Mouse (Mus musculus): Measurements from ENCODE around the gene Mtfmt. TPM values are rescaled to one million over a fixed set of nuclear protein-coding genes. Genes with fewer than 3 reads are reported as not detected.

The Mtfmt gene
- total RNA-seq (2014; rRNA removed) (11.8 and 19.0 TPM in 2 replicates), polyA plus RNA-seq (2015; fragmentation: Nextera tagmentation; extraction: Ambion mirVana) (16.4 and 18.9 TPM in 2 replicates)

DNA sequence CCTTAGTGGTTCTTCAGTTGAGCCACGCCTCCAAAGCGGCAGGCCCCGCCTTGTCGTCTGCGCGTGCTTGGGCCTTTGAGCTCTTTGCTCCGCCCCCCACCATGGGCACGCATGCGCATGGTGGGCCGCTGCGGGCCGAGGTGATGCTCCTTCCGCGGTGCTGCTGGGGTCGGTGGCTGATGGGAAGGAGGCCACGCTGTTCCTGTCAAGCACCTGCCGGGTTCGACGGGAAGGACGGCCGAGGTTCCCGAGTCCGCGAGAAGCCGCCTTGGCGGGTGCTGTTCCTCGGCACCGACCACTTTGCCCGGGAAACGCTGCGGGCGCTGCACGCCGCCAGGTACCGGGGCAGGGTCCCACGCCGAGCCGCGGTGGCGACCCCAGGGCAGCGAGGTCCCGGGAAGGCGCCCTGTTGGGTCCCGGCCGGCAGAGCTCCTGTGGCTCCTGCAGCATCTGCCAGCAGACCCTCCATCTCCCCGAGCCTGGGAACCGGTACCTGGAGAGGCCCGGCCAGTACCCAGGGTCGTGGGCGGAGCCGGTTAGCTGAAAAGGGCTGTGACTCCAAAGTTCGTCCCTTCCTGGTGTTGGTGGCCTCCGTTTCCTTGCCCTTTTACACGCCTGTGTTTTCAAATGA is at the start of gene Mtfmt:
Gene Mtfmt, plus strand, starts transcription at position 112 of the 631 bp plus-strand sequence.
- TF ChIP-seq CTCF (IDR thresholded peaks at IDR 0.05; ENCODE audit: low read depth): no peak
- H3K27me3 ChIP-seq (ENCODE audit: insufficient read depth, low read length): no peaks in the 10 kb centered on the region
- peak within 1 kb of the TSS; percentile 83 for H3K9ac ChIP-seq (replicated peaks; ENCODE audit: low read length)
- H3K27ac ChIP-seq: peak within 1 kb of the TSS; percentile 41
- H3K9me3 ChIP-seq (ENCODE audit: low read length): no peaks in the 10 kb centered on the region
- WGBS: under 1% methylated on average over 54 of the region's 54 CpGs
- peaks cover 15% of the 10 kb centered on the region; the same call in 1 of the 2 replicates for H3K36me3 ChIP-seq (ENCODE audit: insufficient read depth, low read length)
- ATAC-seq (peak; percentile 94), DNase-seq (ENCODE audit: low spot score) (peak; percentile 97)
- peaks cover 4% of the 10 kb centered on the region; the same call in 1 of the 2 replicates for H3K4me1 ChIP-seq (ENCODE audit: insufficient read depth, low read length)
- peak within 1 kb of the TSS; percentile 77 for H3K4me2 ChIP-seq (ENCODE audit: low read depth, low read length)
- H3K4me3 ChIP-seq (ENCODE audit: low read length): peak within 1 kb of the TSS; percentile 80

DNA sequence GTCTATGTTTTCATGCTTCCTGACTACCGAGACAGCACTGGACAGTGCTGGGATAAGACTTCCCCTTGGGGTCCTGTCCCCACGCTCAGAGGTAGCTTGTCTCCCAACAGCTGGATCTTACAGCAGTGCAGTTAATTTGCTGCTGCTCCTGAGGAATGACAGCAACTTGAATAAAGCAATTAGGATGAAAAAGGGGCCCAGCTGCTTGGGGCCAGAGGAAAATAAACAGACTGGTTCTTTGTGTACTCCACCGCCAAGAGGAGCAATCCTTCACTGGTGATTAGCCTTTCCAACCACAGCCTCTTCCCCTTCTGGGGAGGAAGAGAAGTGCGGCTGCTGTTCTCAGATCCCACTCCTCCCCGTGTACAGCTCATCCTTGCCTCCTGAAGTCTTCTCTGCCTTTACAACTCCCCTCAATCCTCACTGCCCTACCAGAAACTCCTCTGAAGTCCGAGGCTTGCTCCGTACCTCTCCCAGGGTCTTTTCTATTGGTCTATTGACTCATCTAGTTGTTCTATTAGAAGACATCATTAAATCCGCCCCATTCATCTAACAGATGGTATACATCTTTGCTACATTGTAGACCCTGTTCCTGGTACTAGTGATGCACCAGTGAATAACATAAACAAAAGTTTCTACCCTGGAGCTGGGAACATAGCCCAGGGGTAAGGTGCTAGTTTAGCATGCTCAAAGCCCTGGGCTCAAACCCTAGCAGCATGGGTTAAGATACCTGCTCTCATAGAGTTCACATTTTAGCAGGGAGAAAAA is 49.0 kb upstream of the Mtfmt start:
- peak; percentile 54 for TF ChIP-seq CTCF (IDR thresholded peaks at IDR 0.05; ENCODE audit: low read depth)
- Histone ChIP-seq H3K4me2 (ENCODE audit: low read depth, low read length) (no peak overlapping the region), H3K27ac (no peak overlapping the region), H3K9me3 (ENCODE audit: low read length) (no peaks in the 10 kb centered on the region), H3K4me3 (ENCODE audit: low read length) (no peak overlapping the region), H3K9ac (replicated peaks; ENCODE audit: low read length) (no peak overlapping the region), H3K27me3 (ENCODE audit: insufficient read depth, low read length) (peaks cover 16% of the 10 kb centered on the region), H3K4me1 (ENCODE audit: insufficient read depth, low read length) (no peaks in the 10 kb centered on the region; the same call in 1 of the 2 replicates), H3K36me3 (ENCODE audit: insufficient read depth, low read length) (no peaks in the 10 kb centered on the region)
- ATAC-seq (no peak), DNase-seq (ENCODE audit: low spot score) (peak; percentile 23)
- 37% methylated on average over 8 of the region's 8 CpGs for WGBS

DNA sequence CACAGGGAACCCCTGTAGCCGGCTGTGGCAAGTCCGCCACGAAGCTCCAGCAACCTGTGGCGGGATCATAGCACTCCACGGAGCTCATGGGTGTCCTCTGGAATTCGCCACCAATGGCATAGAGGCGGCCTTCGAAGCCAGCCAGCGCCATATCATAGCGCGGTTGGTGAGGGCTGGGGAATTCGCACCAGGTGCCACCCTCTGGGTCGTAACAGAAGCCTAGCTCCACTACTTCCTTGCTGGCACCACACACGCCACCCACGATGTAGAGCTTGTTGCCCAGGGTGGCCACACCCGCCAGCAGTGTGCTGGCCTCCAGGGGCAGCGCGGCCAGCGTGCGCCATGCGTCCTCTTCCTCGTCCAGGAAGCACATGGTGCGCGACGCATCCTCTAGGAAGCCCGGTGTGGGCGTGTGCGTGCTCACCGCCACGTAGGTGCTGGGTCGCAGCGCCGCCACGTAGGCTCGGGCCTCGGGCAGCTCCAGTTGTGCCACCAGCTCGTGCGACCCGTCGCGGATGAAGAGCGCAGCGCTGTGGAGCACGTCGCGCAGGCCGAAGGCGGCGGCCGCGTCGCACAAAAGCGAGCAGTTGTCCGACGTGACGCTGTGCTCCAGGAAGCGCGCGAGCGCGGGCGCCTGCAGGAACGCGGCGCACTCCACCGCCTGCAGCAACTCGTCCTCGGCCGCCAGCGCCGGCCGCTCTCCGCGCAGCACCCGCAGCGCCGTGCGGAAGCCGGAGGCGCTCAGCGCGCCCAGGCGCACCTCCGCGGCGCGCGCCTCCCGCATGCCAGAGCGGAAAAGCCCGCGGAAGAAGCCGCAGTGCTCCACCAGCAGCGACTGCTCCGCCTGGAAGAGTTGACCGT is 44.6 kb upstream of the Mtfmt start:
- no peaks in the 10 kb centered on the region; the same call in 1 of the 2 replicates for H3K4me1 ChIP-seq (ENCODE audit: insufficient read depth, low read length)
- no peaks in the 10 kb centered on the region for H3K9me3 ChIP-seq (ENCODE audit: low read length)
- no peak for TF ChIP-seq CTCF (IDR thresholded peaks at IDR 0.05; ENCODE audit: low read depth)
- peak; percentile 65 for ATAC-seq
- H3K36me3 ChIP-seq (ENCODE audit: insufficient read depth, low read length): no peaks in the 10 kb centered on the region
- no peak overlapping the region for H3K27ac ChIP-seq
- 18% methylated on average over 87 of the region's 96 CpGs for WGBS
- H3K4me2 ChIP-seq (ENCODE audit: low read depth, low read length): peak overlapping the region; percentile 51
- DNase-seq (ENCODE audit: low spot score): peak; percentile 49
- H3K9ac ChIP-seq (replicated peaks; ENCODE audit: low read length): peak overlapping the region; percentile 28; the same call in 1 of the 2 replicates
- H3K4me3 ChIP-seq (ENCODE audit: low read length): peak overlapping the region; percentile 37
- H3K27me3 ChIP-seq (ENCODE audit: insufficient read depth, low read length): peaks cover 30% of the 10 kb centered on the region

DNA sequence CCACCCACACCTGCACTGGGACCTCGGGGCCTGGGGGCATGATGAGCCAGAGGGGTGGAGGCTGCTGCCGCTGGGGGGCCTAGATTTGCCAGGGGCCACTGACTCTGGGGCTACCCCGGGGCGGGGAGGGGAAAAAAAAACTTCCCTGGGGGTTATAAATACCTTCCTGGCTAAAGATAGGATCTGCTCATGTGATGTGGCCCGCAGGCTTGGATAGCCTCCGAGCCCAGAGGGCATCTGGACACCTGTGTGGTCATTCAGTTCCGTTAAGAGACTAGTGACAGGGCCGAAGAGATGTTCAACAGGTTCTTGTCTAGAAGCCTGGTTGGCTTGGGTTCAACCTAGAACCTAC is 44.0 kb upstream of the Mtfmt start, which contains the start of gene Kbtbd13:
Gene Kbtbd13, minus strand, starts transcription at position 40 of the 352 bp plus-strand sequence.
- Histone ChIP-seq H3K27ac (no peak within 1 kb of the TSS), H3K4me1 (ENCODE audit: insufficient read depth, low read length) (no peaks in the 10 kb centered on the region; the same call in 1 of the 2 replicates), H3K9ac (replicated peaks; ENCODE audit: low read length) (peak within 1 kb of the TSS; percentile 28; the same call in 1 of the 2 replicates), H3K4me3 (ENCODE audit: low read length) (peak within 1 kb of the TSS; percentile 37), H3K9me3 (ENCODE audit: low read length) (no peaks in the 10 kb centered on the region), H3K27me3 (ENCODE audit: insufficient read depth, low read length) (peaks cover 30% of the 10 kb centered on the region), H3K36me3 (ENCODE audit: insufficient read depth, low read length) (no peaks in the 10 kb centered on the region), H3K4me2 (ENCODE audit: low read depth, low read length) (peak within 1 kb of the TSS; percentile 51)
- WGBS: 42% methylated on average over 8 of the region's 8 CpGs
- DNase-seq (ENCODE audit: low spot score) (no peak), ATAC-seq (no peak)
- no peak for TF ChIP-seq CTCF (IDR thresholded peaks at IDR 0.05; ENCODE audit: low read depth)

DNA sequence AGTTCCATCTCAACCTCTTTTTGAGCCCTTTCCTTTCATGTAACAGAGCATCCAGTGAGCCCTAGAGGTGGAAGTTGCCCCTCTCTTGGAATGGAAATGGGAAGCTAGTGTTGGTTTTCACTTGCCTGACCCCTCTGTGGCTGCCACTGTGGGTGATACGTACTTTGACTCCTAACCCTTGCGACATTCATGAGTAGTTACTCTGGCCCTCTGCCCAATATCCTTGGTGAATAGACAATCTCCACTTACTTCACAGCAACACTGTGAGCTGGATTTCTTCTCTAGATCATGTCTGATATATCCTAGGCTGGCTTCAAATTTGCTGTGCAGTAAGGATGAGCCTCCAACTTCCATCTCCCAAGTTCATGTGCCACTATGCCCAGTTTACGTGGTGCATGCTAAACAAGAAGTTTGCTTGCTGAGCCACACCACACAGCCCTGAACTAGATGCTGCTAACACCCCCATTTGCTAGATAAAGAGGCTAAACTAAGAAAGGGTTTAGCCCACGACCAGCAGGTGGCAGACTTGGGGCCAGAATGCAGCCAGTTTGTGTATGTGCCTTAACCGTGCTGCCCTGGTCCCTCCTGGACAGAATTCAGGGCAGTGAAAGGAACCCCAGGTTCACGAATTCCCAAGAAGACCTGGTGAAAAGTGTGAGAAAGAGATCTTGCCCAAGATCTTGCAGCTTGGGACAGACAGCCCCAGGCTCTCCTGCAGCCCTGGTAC is 42.8 kb upstream of the Mtfmt start:
- H3K4me1 ChIP-seq (ENCODE audit: insufficient read depth, low read length): no peaks in the 10 kb centered on the region; the same call in 1 of the 2 replicates
- no peak overlapping the region for H3K4me3 ChIP-seq (ENCODE audit: low read length)
- no peak overlapping the region for H3K4me2 ChIP-seq (ENCODE audit: low read depth, low read length)
- no peak overlapping the region for H3K9ac ChIP-seq (replicated peaks; ENCODE audit: low read length)
- H3K9me3 ChIP-seq (ENCODE audit: low read length): no peaks in the 10 kb centered on the region
- WGBS: 31% methylated on average over 6 of the region's 6 CpGs
- peaks cover 30% of the 10 kb centered on the region for H3K27me3 ChIP-seq (ENCODE audit: insufficient read depth, low read length)
- no peak for ATAC-seq
- H3K27ac ChIP-seq: no peak overlapping the region
- DNase-seq (ENCODE audit: low spot score): peak; percentile 67
- peak; percentile 84 for TF ChIP-seq CTCF (IDR thresholded peaks at IDR 0.05; ENCODE audit: low read depth)
- H3K36me3 ChIP-seq (ENCODE audit: insufficient read depth, low read length): no peaks in the 10 kb centered on the region

DNA sequence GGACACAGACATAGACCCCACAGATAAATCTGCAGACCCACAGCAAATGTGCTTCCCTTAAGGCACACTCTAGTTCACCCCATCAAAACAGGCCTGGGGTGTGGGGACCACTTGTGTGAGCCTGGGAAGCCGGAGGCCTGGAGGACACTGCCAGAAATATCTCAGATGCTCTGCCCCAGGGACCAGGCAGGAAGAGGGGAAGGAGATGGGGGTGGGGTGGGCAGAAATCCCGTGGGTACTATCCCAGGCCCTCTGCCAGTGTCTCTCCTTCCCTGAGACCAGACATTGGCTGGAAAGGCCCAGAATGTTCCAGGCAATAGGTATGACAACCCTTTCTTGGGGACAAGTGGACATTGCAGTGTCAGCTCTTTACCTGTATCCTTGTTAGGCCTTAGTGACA is 42.0 kb upstream of the Mtfmt start:
- DNase-seq (ENCODE audit: low spot score): no peak
- ATAC-seq: no peak
- TF ChIP-seq CTCF (IDR thresholded peaks at IDR 0.05; ENCODE audit: low read depth): no peak
- Histone ChIP-seq H3K9me3 (ENCODE audit: low read length) (no peaks in the 10 kb centered on the region), H3K27ac (no peak overlapping the region), H3K9ac (replicated peaks; ENCODE audit: low read length) (no peak overlapping the region), H3K27me3 (ENCODE audit: insufficient read depth, low read length) (peaks cover 30% of the 10 kb centered on the region), H3K4me2 (ENCODE audit: low read depth, low read length) (no peak overlapping the region), H3K4me3 (ENCODE audit: low read length) (no peak overlapping the region), H3K36me3 (ENCODE audit: insufficient read depth, low read length) (no peaks in the 10 kb centered on the region), H3K4me1 (ENCODE audit: insufficient read depth, low read length) (peaks cover 6% of the 10 kb centered on the region)
- 48% methylated on average over 2 of the region's 2 CpGs for WGBS
